Mouse (Mus musculus) fat pad, adult 2 months (tissue): ENCODE data around the gene Tmem117.

ENCODE experiments used
- DNase-seq: peaks from one replicate; pipeline ENCODE4 v3.0.0-alpha.2; 2011; ENCODE audit warnings: low read depth, low spot score; ENCODE audit errors: extremely low read depth

Tmem117 gene

DNA sequence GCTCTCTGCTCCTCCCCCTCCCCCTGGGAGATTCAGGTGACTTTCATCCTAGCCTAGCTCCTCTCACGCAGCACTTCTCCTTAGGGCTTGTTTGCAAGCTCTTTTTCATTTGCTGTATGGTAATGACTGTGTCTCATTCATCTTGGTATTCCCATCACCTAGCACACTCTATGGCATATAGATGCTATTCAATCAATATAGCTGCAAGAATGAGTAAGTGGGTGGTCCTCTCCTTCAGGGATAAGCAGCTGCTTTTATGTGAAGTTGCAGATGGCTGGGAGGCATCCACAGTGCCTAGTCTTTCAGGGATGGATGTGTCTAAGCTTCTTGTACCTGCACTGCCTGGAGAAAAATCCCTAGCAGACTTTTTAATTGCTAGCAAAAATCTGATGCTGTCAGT is 235.1 kb downstream of the Tmem117 start:
- DNase-seq, result no peak

DNA sequence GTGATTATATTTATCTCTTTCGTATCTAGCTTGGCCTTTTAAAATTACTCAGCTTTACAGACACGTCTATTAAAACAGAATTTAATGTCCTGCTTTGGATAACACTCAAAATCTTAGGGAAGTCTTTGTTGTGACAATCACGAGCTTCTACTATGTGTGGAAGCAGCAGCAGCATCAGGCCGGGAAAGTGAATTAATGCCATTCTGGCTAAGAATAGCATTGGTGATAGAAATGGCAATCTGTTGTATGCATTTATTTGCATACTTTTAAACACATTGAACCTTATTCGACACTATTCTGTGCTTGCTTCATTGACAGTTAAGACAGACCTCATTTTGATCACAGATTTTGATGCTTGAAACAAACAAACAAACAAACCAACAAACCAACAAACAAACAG is 239.3 kb downstream of the Tmem117 start:
- no peak for DNase-seq

DNA sequence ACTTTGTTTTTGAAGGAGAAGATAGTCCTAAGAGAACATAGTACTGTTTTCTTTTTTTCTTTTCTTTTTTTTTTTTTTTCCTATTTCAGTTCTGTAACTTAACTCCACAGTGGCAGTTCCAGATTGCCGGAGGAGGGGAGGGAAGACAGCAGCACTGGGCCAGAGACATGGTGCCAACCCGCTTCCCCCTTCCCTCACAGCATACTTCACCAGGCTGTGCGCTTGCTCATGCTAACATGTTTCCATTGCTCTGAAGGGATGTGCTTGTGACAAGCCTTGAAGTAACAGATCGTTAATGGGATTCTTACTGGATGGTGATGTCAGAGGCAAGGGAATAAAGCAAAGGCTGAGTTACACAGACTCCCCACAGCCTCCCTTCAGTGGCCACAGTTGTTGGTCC is 256.0 kb downstream of the Tmem117 start:
- DNase-seq, result no peak

DNA sequence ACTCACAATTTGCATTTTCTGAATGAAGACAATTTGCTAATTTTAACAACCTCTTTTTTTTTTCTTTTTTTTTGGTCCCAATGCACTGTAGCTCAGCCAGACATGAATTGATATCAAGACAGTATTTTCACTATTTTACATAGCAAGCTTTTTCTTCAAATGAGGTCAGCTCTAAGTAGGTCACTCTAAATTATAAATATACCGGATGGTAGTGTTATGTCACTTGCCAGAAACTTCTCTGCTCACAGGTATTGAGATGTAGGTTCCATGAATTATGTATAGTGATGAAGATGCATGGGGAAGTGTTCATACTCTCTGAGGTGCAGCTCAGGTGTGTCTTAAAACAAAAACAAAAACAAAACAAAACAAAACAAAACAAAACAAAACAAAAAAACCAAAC is 264.2 kb downstream of the Tmem117 start:
- DNase-seq, result no peak

DNA sequence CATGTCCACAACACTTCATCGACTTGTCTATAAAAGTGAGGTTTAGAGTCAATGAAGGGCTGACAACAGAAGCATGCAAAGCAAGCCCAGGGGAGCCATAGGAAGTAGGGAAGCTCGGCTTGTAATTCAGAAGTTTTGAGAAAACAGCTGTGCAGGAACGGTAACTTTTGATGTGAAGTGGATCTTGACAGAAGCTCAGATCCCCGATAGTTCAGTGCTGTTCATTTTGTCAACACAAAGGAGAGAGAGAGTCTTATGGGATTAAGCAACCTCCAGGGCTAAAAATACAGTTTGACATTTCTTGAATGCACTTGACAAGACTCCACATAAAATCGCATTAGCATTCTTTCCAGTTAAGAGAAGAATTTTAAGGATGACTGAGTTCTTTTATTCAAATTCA is 265.1 kb downstream of the Tmem117 start:
- no peak for DNase-seq

DNA sequence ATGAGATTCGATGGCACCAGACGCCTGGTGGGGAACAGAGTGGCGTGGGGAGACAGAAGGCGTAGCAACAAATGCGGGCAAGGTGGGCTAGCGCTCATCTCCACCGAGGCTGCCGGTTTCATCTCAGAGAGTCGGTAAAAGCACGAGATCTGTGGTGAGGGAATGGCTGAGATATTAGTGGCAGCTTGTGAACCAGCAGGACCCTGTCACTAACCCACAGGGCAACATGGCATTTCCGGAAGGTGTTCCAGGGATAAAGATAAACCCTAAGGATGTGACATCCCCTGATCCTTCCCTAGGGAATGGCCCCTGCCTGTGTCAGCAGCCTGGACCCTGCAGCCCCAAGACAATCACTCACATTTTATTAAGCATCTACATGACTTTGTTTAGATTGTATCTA is 266.6 kb downstream of the Tmem117 start:
- DNase-seq, result no peak

DNA sequence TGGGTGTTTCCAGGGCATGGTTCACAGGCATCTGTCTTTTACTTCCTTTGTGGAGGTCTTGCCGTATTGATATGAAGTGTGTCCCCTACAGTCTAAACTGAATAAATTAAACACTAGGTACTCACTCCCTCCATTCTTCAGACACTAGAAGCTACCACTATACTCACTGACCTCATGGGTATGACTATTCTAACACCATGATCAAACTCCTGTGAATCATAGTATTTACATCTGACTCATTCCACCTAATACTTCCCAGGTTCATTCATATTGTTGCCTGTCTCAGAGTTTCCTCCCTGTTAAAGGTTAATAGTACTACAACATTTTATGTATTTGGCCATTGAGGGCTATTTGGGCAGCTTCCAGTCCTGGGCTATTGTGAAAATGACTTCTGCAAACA is 274.2 kb downstream of the Tmem117 start:
- no peak for DNase-seq

DNA sequence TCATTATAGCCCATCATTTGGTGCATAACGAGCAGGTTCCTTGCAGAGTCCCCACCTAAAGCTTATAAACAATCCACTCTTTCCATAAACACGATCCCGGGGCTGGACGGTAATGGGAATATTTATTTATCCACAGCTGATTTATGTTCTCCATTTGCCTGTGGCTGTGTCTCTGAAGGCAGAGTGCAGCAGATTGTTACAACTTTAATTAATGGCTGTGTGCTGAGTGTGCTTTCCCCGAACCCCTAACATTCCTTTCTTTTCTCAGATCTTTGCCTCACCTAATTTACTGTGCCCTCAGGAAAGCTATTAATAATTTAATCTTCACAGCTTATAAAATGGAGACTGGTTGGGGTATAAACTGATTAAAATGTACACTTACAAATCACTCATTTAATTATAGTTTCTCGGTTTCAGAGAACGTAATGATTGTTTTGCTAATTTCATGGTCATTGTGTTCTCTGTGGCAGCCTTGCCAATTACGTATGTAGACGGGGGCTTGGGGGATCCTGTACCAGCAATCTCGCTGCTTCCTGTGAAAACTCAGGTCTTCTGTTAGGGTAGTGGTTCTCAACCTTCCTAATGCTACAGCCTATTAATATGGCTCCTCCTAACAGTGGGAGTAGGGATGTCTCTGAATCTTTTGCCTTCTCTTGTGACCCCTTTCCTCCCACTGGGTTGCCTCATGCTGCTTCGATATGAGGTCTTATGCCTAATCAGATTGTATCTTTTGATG is 275.8 kb downstream of the Tmem117 start:
- DNase-seq, result no peak

DNA sequence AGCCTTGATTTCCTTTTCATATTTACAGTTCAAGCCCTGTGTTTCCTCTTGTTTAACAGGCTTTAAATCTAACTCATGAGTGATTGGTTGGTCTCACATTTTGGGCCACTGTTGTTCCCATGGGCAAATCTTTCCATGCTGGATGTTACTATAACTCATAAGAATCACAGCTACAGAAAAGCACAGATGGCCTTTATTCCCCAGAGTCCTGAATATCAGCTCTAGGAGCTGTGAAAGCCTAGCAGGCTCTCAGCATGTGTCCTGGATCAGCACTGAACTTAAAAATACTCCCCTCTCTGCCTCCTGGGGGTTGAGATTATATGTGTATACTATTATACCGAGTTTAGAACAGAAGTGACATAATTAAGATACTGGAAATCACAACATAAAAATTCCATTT is 292.6 kb downstream of the Tmem117 start:
- no peak for DNase-seq

DNA sequence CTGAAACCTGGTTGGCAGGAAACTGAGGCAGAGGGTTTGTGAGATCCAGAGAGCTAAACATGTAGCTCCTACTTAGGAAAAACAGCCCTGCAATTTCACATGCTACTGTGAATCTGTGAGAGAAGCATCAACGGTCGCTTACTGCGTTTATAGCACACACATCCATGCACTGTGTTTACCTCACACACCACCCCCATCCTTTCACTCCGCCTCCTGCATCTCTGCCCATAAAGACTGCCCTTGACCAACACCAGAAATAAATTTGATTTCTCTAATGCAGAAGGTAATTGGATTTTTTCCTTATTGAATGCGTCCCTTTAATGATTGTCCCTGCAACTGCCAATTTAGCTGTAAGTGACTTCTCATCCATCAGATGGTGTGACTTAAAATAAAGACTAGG is 299.0 kb downstream of the Tmem117 start:
- no peak for DNase-seq

DNA sequence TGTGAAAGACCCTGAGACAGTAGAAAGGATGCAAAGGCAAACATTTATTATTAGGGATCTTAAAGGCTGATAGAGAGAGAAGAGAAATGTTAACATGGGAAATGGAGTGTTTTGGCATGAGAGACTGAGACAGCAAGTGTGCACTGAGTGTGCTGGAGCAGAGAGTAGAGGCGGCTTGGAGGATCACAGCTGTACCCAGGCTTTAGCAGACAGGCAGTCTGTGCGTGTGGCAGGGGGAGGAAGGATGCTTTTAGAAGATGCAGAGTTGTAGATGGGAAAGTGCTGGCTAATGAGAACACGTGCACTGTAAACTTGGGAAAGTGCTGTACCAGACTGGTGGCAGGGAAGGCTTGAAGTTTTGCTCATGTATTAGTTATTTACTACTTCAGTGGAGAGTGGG is 301.7 kb downstream of the Tmem117 start:
- DNase-seq, result no peak

DNA sequence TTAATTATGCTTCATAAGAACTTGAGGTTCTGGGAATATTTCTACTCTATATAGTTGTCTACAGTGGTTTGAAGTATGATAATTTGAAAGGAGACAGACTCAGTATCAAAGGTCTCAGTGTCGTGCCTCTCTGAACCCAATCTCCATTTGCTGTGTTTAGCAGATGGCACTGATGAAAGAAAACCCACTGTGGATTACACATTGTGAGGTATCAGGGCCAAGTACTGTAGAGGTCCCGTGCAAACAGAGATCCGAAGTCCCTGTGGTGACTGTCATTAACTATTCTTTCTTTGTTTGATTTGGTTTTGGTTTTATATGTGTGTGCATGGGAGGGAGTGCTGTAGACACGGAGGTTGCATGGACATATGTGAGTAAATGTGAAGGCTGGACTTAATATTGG is 304.0 kb downstream of the Tmem117 start:
- no peak for DNase-seq

DNA sequence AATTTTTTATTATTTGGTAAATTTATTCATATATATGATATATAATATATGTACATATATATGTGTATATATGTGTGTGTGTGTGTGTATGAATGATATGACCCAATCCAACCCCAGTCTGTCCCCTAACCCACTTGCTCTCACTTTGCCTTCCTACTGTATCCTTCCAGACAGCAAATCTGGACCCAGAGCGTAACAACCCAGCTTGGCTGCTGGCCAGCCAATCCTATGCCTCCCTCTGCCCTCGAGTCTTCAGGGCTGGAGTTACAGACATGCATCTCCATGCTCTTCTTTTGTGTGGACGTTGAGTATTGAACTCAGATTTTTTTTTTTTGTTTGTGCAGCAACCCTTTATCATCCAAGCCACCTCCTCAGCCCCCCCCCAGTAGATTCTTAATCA is 304.4 kb downstream of the Tmem117 start:
- DNase-seq, result no peak

DNA sequence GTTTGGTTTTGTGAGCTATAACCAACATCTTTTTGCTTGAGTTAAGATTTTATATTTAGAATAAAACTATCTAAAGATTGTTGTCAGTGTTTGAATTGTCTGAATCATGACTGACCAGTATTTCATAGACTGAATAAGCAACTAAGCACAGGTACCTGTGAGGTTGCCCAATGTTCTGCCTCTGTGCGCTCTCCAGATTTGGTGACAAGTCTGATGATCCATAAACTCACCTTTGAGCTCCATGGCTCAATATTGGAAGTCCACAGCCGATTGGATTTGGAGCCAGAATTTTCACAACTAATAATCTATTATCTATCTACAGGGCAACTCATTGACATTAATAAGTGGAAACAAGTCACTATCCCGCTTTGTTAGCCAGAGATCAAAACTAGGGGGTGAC is 312.9 kb downstream of the Tmem117 start:
- DNase-seq, result no peak

DNA sequence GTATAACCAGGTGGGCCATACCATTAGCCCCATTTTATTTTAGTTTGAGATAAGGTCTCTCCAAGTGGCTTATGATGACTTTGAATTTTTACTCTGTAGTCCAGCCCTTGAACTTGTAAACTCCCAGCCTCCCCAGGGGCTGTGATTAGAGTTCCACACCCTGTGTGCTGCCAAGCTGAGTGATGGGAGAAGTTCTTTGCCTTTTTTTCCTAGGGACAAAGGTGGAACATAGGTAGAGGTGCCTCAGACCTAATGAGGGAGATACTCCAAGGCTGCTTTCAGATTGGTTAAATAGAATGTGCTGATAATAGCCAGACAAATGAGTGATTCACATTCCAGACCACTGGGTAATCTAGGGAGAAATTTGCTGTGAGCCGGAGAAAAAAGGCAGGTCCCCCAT is 313.4 kb downstream of the Tmem117 start:
- no peak for DNase-seq

DNA sequence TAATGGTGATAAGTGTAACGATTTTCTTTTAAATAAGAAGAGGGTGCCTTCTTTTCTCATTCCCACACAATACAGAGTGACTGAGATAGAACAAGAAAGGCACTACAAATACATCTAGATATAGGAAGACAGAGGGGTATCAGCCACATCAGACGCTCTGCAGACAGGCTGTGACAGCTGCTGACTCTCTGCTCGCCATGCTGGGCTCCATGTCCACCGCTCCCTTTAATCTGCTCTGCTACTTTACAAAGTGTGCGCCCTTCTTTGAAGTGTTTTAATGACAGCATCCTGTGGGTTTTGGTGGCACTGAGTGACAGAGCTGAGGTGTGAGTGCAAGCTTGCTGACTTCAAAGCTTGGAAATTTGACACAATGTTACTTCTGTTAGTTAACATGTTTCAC is 314.9 kb downstream of the Tmem117 start:
- no peak for DNase-seq

DNA sequence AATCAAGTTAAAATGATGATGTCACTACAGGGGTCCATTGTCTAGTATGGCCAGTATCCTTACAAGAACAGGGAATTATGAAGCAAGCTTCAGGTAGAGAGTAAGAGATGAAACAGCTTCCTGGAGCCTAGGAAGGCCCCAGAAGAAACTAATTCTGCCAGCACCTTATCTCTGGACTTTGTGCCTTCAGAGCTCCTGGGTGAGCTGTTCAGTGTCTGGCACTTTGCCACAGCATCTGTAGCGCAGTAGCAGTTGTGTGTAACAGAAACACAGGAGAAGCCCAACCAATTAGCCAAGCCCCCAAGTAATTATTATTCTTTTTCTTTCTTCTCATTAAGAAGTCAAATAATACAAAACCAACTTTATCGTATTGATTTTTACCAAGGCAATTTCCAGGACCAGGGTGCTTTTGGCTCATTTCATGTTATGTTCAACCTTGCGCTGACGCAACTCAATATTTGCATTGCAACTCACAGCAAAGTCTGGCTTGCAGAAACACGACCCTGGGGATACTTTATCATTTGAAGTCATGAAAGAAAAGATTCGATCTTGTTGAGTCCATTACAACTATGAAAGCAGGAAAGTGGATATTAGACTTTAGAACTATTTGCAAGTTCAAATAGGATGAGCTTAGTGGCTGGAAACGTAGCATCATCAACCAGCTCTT is 322.5 kb downstream of the Tmem117 start:
- DNase-seq, result no peak

DNA sequence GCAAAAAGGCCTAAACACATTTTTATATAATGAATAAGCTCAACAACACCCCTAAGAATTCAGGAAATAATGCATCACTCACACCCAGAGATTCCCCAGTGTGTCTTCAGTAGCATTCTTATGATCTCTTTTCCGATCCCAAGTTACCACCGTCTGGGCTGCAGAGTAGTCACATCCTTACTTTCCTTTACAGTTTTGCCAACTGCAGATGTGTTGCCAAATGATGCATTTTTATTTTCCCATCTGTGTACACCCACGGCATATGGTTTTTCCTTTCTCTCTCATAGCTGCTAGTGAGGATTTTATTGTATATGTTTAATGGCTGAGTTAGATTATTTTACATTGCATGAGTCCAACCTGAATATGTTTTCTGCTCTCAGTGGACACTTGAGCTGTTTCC is 327.7 kb downstream of the Tmem117 start:
- no peak for DNase-seq

DNA sequence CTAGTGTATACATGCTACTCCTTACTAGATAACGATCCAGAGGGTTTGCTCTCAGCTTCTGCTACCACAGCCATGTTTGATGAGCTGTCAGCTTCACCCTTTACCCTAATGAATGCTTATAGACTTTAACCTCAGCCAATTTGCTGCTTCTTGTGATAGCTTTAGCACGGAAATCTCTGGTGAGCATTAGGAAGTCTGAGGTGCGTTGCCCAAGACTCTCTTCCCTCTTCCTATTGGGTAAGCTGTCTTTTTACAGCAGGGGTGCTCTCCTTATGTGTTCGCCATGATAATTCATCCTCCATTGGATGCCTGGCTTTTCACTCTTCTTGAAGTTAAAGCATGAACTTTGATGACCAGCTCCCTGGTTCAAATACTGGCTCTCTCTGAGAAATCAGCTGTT is 328.2 kb downstream of the Tmem117 start:
- no peak for DNase-seq

DNA sequence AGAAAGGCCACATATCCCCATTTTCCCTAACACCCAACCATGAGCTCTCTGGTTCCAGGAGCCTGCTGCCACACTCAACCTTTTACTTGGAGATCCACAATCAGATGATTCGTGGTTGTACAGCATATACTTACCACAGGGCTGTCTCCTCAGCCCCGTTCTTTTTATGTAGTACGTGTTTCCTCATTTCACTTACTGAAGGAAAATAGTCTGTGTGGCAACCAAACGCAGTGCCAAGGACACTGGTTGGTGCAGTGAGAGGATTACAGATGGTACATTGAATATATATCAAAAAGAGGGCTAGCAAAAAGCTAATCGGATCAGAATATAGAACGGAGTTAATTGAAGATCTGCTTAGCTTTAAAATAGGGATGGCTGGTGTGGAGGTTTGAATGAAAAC is 338.0 kb downstream of the Tmem117 start:
- DNase-seq, result no peak

DNA sequence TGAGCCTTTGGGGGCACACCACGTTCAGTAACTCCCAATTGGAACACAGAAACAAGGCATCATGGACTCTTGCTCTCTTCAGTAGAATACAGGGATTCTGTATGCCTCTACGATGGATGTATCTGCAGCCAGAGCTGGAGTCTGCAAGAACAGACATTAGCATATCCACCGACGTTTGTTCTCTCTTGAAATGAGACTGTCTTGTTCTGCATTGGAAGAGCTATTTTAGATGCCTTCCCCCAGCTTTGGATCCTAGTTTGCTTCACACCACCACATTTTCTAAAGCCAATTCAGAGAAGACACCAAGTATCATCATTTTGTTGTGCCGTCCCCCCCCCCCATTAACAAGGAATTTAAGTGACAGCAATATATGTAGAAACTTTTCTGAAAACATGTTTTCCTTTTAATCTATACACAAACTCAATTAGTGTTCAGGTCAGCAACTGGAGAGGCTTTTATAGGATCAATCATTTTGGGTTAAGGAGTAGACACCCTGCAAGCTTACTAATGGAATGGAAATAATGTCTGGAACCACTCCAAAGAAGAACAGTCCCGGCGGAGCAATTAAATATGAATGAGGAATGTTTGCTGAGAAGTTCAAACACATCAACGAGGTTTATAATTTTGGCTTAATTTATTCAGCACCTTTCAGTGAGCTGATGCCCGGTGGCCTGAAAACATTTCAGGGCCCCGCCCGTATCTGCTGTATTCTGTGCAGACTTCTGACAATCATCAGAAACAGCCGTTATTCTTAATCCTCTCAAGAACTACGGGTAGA is 339.6 kb downstream of the Tmem117 start:
- DNase-seq, result no peak

DNA sequence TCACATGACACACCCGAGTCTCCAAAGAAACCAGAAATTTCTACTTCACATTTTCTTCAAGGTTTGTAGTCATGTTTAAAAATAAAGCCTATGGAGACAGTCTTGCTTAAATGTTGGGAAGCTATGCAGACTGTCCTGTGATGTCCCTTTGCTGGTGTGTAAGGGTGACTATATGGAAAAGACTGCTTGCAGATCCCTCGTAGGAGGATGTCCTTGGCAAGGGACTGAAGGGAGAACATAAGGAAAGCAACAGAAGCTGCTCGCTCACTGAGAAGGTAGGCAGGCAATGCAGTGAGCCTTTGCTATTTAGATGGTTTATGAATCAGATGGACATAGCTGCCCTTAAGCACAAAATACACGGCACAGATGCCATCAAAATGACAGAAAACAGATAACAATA is 352.8 kb downstream of the Tmem117 start:
- DNase-seq, result no peak
